9 mouse cellular contexts compared by ENCODE assay signal in genomic region chr17:80017389-80017788, GRCm38 (mm10). TPM values are rescaled to one million over a fixed set of nuclear protein-coding genes. Genes with fewer than 3 reads are reported as not detected.
A peak's percentile ranks its signal among the peaks of the same experiment; 100 is the strongest.
DNase-seq lines count a peak whose midpoint lies in the region; ATAC-seq and TF ChIP-seq lines count a peak whose summit lies in the region.
"Had no signal": no experiment of that assay in that cellular context is flagged by ENCODE, and none has a peak within 500 bp of the region (broad histone marks: within the 10 kb centered on the region; RNA-seq: fewer than 3 reads in every experiment).

No protein-coding gene starts in this region.

- H3K4me2 ChIP-seq in hindbrain, postnatal 0 days (ENCODE audit: low read depth, low read length) = no peak overlapping the region
- H3K4me2 ChIP-seq in hindbrain, embryonic 16.5 days (ENCODE audit: low read length) = no peak overlapping the region
- H3K4me2 ChIP-seq: embryonic facial prominence, embryonic 13.5 days had no signal

- no peaks in the 10 kb centered on the region for H3K4me1 ChIP-seq in hindbrain, postnatal 0 days (ENCODE audit: insufficient read depth, low read length)
- no peaks in the 10 kb centered on the region; the same call in 1 of the 2 replicates for H3K4me1 ChIP-seq in hindbrain, embryonic 16.5 days (ENCODE audit: control insufficient read depth, insufficient read depth, low read depth, low read length)

- H3K9ac ChIP-seq in hindbrain, postnatal 0 days (replicated peaks; ENCODE audit: low read length) = no peak overlapping the region
- no peak overlapping the region for H3K9ac ChIP-seq in hindbrain, embryonic 16.5 days (ENCODE audit: low read depth, low read length)
- H3K9ac ChIP-seq: embryonic facial prominence, embryonic 13.5 days had no signal

- no peak for ATAC-seq in hindbrain, postnatal 0 days
- ATAC-seq in hindbrain, embryonic 16.5 days = no peak
- peak; percentile 76; the same call in 1 of the 2 replicates for ATAC-seq in cerebellum, adult (ENCODE audit: insufficient number of reproducible peaks, low FRiP score, low TSS enrichment)
- peak; percentile 81 for ATAC-seq in megakaryocyte, adult 5-6 weeks (ENCODE audit: poor library complexity, severe bottlenecking)

- no peak overlapping the region for H3K4me3 ChIP-seq in hindbrain, postnatal 0 days (ENCODE audit: low read length)
- no peak overlapping the region for H3K4me3 ChIP-seq in hindbrain, embryonic 16.5 days (ENCODE audit: low read length)
- H3K4me3 ChIP-seq: embryonic facial prominence, embryonic 13.5 days had no signal

- no peak overlapping the region for H3K27ac ChIP-seq in hindbrain, postnatal 0 days
- no peak overlapping the region for H3K27ac ChIP-seq in hindbrain, embryonic 16.5 days (ENCODE audit: low read depth, low read length)
- H3K27ac ChIP-seq: embryonic facial prominence, embryonic 13.5 days had no signal

- H3K36me3 ChIP-seq in hindbrain, postnatal 0 days (ENCODE audit: insufficient read depth, low read length) = no peaks in the 10 kb centered on the region
- no peaks in the 10 kb centered on the region for H3K36me3 ChIP-seq in hindbrain, embryonic 16.5 days (ENCODE audit: control insufficient read depth, insufficient read depth, low read length)
- no peaks in the 10 kb centered on the region for H3K36me3 ChIP-seq in splenic B cell, adult 2 months (ENCODE audit: control insufficient read depth, insufficient read depth, low read length, poor library complexity, severe bottlenecking)
- H3K36me3 ChIP-seq: embryonic facial prominence, embryonic 13.5 days had no signal

- peak; percentile 76 for DNase-seq in hindbrain, postnatal 0 days (ENCODE audit: low spot score)
- peak; percentile 84 for DNase-seq in ES-CJ7 (ENCODE audit: low read depth, low spot score)
- peak; percentile 43 to 83 for DNase-seq in frontal cortex, adult 2 months (ENCODE audit: extremely low spot score in 1 of 2, low spot score in 1 of 2)
- DNase-seq in layer of hippocampus, postnatal 10 days (ENCODE audit: low spot score in 2 of 2) = peak; percentile 67 to 69
- peak; percentile 60 for DNase-seq in splenic B cell, adult 2 months (ENCODE audit: low read depth, low spot score)

- no peaks in the 10 kb centered on the region for H3K9me3 ChIP-seq in hindbrain, postnatal 0 days (ENCODE audit: low read length)
- no peaks in the 10 kb centered on the region for H3K9me3 ChIP-seq in hindbrain, embryonic 16.5 days (ENCODE audit: control insufficient read depth, low read length)
- H3K9me3 ChIP-seq: embryonic facial prominence, embryonic 13.5 days had no signal

- 51% methylated on average over 12 of the region's 12 CpGs for WGBS in hindbrain, postnatal 0 days
- WGBS in hindbrain, embryonic 16.5 days = 46% methylated on average over 12 of the region's 12 CpGs

- TF ChIP-seq CTCF in hindbrain, postnatal 0 days (IDR thresholded peaks at IDR 0.05; ENCODE audit: low read depth) = peak; percentile 84

- no peaks in the 10 kb centered on the region for H3K27me3 ChIP-seq in hindbrain, postnatal 0 days (ENCODE audit: insufficient read depth, low read length)
- no peaks in the 10 kb centered on the region for H3K27me3 ChIP-seq in hindbrain, embryonic 16.5 days (replicated peaks; ENCODE audit: control insufficient read depth, insufficient read depth, low read length)
- no peaks in the 10 kb centered on the region for H3K27me3 ChIP-seq in splenic B cell, adult 2 months (ENCODE audit: control insufficient read depth, insufficient read depth, low read length, poor library complexity, severe bottlenecking)
- H3K27me3 ChIP-seq: embryonic facial prominence, embryonic 13.5 days had no signal

RNA-seq across cellular contexts. Expression of gene Hnrnpll, which starts 44.7 kb away (rescaled TPM):
- total RNA-seq in hindbrain, postnatal 0 days (2014; rRNA removed) = 41.8 and 52.7 TPM in 2 replicates
- 40.0 and 40.2 TPM in 2 replicates for polyA plus RNA-seq in hindbrain, postnatal 0 days (2015; fragmentation: Nextera tagmentation; extraction: Ambion mirVana)
- polyA plus RNA-seq in hindbrain, embryonic 16.5 days (2015; fragmentation: Nextera tagmentation; extraction: Ambion mirVana) = 46.2 and 48.0 TPM in 2 replicates
- 50.8 and 58.0 TPM in 2 replicates for polyA plus RNA-seq in frontal cortex, adult 2 months (2012; rRNA removed)
- total RNA-seq in layer of hippocampus, postnatal 10 days (2021) = 10 to 100 TPM; 68.6 to 74.6 TPM
- 97.4 and 108 TPM in 2 replicates for total RNA-seq in megakaryocyte, adult 5-6 weeks (2015)
- 53.1 and 65.2 TPM in 2 replicates for total RNA-seq in megakaryocyte, adult 5-6 weeks (2017)

Comparison
In these comparisons a context has a peak if more than half of its experiments do, and no peak if none do; other contexts are left out.
1. ATAC-seq: peak in cerebellum, adult (single experiment) and megakaryocyte, adult 5-6 weeks (single experiment); none in hindbrain, postnatal 0 days (single experiment) and hindbrain, embryonic 16.5 days (single experiment).
2. Peak in every context shown above with its lines, with median percentiles within 50 percentile points of each other: DNase-seq.